Mouse (Mus musculus): ENCODE data around the gene Tenm4.

DNA sequence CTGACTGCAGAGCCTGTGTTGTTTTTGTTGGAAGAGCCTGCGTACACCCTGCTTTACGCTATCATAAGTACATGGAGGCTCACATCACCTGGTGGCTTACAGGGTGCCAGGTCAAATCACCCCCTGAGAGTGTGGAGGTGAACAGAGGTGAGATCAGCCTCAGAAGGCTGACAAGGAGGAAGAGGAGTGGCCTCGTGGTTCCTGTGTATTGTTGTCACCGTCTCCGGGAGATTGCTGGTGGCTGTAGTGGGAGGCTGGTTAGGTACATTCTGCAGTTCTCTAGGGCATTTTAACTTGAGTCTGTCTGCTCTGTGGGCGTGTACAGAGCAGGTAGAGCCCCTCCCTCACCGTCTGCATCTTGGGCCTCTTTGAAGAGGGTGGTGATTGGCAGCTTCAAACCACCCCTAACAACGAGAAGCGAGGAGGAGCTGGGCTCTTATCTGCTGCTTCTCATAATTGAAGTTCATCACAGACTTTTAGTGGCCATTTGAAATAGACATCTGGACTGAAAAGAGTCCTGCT is 59.7 kb downstream of the Tenm4 start:
- TF ChIP-seq CTCF (IDR thresholded peaks at IDR 0.05; ENCODE audit: low read depth) (no peak), EP300 (IDR thresholded peaks at IDR 0.05; ENCODE audit: low read depth) (no peak)

All from liver, embryonic 14.5 days (tissue).